Mouse (Mus musculus): ENCODE measurements around the gene Cabp2. TPM values are rescaled to one million over a fixed set of nuclear protein-coding genes. Genes with fewer than 3 reads are reported as not detected.
A peak's percentile ranks its signal among the peaks of the same experiment; 100 is the strongest.
"Not testable (repeated sequence)": the region's sequence is repeated elsewhere in the genome, so short reads cannot be mapped to it uniquely, and the experiment has no call there.

Gene Cabp2
- polyA plus RNA-seq, 1 experiment from 2014 or later: not detected

DNA sequence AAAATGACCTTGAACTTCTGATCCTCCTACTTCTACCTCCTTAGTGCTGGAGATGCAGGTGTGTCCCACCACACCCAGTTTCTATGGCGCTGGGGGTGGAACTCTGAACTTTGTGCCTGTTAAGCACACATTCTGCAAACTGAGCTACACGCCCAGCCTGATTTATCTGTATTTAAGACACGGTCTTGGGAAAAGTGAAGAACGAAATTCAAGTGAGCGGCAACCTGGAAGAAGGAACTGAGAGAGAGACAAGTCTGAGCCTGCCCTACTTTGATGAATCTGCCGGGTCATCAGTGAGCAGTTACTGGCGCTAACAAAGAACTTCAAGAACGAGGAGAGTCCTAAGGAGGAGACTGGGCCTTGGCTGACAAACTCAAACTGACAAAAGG lies 34.5 kb upstream of the Cabp2 start:
- Histone ChIP-seq H3K4me1 (0 out of 2 replicates have a peak, but pooled peaks cover 6% of the 10 kb centered on the region), H3K36me3 (replicated peaks) (no peaks in the 10 kb centered on the region), H3K4me3 (no peak overlapping the region), H3K27me3 (ENCODE audit: poor library complexity, severe bottlenecking) (no peaks in the 10 kb centered on the region), H3K9me3 (no peaks in the 10 kb centered on the region), H3K27ac (no peak overlapping the region)
- 85% methylated on average over 8 of the region's 8 CpGs for WGBS
- no peak for DNase-seq (ENCODE audit: extremely low spot score, low spot score)

DNA sequence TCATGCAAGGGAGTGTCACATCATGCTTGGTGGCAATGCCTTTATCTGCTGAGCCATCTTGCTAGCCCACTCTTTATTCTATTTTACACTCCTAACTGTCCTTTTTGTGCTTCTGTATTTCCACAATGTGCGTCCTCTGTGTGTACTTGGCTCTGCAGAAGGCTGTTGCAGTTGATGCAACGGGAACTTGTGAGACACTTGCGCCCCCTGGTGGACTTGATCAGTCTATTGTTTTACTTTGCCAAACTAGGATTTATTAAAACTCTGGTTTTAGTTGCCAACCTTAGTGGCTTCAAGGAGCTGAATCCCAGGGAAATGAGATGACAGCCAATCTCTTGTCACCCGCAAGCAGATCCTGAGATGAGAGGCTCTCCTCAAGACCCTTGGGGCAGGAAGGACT lies 33.5 kb upstream of the Cabp2 start:
- Histone ChIP-seq H3K27ac (no peak overlapping the region), H3K4me1 (0 out of 2 replicates have a peak, but pooled peaks cover 6% of the 10 kb centered on the region), H3K9me3 (no peaks in the 10 kb centered on the region), H3K4me3 (no peak overlapping the region), H3K36me3 (replicated peaks) (no peaks in the 10 kb centered on the region), H3K27me3 (ENCODE audit: poor library complexity, severe bottlenecking) (no peaks in the 10 kb centered on the region)
- 19% methylated on average over 4 of the region's 4 CpGs for WGBS
- DNase-seq (ENCODE audit: extremely low spot score, low spot score): peak; percentile 80

DNA sequence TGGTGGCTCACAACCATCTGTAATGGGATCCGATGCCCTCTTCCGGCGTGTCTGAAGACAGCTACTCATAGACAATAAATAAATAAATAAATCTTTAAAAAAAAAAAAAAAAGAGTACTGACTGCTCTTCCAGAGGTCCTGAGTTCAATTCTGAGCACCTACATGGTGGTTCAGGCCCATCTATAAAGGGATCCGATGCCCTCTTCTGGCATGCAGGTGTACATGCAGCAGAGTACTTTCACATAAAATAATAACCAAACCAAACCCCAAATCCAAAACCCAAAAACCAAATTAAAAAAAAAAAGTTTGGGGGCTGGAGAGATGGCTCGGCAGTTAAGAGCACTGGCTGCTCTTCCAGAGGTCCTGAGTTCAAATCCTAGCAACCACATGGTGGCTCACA lies 32.3 kb upstream of the Cabp2 start:
- H3K4me1 ChIP-seq; H3K27ac ChIP-seq; H3K4me3 ChIP-seq; DNase-seq (ENCODE audit: extremely low spot score, low spot score); H3K27me3 ChIP-seq (ENCODE audit: poor library complexity, severe bottlenecking); H3K9me3 ChIP-seq; H3K36me3 ChIP-seq (replicated peaks): not testable (repeated sequence)
- 84% methylated on average over 5 of the region's 5 CpGs for WGBS

DNA sequence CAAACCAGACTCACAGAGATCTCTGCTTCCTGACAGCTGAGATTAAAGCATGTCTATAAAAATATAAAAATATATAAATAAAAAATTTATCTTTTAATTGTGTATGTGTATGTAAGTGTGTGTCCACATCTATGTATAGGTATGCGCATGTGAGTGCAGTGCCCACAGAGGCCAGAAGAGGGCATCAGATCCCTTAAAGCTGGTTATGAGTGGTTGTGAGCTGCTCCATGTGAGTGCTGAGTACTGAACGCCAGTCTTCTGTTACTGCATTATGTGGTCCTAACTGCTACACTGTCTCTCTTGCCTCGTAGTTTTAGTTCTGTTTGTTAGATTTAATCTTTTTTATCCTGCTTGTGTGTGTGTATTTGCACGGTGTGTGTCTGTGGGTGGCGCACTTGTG lies 30.4 kb upstream of the Cabp2 start:
- H3K9me3 ChIP-seq: no peaks in the 10 kb centered on the region
- H3K4me1 ChIP-seq: 0 out of 2 replicates have a peak, but pooled peaks cover 3% of the 10 kb centered on the region
- H3K27me3 ChIP-seq (ENCODE audit: poor library complexity, severe bottlenecking): no peaks in the 10 kb centered on the region
- WGBS: 92% methylated on average over 5 of the region's 5 CpGs
- H3K36me3 ChIP-seq (replicated peaks): no peaks in the 10 kb centered on the region
- no peak overlapping the region for H3K4me3 ChIP-seq
- no peak for DNase-seq (ENCODE audit: extremely low spot score, low spot score)
- no peak overlapping the region for H3K27ac ChIP-seq

DNA sequence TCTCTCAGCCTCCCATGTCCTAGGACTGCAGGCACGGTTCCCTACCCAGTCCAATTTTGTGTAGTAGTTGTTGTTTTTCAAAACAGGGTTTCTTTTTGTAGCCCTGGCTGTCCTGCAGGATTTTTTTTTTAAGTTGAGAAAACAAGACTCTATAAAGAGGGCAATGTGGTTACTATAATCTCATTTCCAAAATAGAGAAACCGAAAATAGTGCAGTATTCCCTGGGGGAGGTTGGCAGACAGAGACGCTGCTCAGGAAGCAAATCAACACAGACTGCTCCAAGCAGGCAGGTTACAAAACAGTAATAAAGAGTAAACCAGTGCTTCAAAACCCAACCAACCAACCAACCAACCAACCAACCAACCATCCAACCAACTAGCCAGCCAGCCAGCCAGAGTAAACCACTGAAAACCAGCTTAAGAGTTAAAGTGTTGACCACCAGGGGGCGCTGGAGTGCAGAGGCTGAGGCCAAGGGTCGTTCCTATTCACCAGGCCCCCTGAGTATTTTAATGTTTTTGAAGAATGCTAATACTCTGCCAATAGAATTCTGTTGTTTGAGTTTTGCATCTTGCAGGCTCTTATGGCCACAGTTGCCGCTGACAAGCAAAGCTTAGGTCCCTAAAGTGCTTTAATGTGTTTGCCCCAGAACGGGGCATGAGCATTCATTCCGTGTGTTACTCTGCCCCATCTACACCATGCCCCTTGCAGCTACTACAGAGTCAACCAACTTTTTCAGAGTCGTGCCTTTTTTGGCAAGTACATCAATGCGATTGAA lies 29.4 kb upstream of the Cabp2 start:
- peak; percentile 68 for DNase-seq (ENCODE audit: extremely low spot score, low spot score)
- H3K36me3 ChIP-seq (replicated peaks): no peaks in the 10 kb centered on the region
- WGBS: 58% methylated on average over 10 of the region's 10 CpGs
- H3K4me1 ChIP-seq: 0 out of 2 replicates have a peak, but pooled peaks cover 5% of the 10 kb centered on the region
- H3K4me3 ChIP-seq: no peak overlapping the region
- no peak overlapping the region for H3K27ac ChIP-seq
- no peaks in the 10 kb centered on the region for H3K9me3 ChIP-seq
- H3K27me3 ChIP-seq (ENCODE audit: poor library complexity, severe bottlenecking): no peaks in the 10 kb centered on the region

DNA sequence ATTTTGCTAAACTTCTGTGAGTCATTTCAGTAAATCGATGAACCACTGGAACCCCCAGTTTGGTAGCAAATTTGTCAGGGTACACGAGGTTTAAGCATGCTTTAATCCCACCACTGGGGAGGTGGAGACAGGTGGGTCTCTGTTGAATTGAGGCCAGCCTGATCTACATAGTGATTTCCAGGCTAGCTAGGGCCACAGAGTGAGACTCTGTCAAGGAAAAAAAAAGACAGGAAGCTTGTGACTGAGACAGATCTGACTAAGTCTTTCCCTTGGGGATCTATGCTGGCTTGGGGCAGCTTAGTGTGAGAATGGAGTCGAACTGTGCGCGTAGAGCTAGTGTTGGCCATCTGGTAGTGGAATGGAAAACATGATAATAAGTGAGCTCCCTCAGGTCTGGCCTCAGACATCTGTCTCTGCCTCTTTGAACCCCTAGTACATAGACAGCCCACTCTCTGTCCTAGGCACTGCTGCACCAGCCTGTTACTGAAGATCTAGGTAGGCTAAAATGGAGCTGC lies 28.8 kb upstream of the Cabp2 start:
- H3K27ac ChIP-seq: no peak overlapping the region
- WGBS: 89% methylated on average over 5 of the region's 5 CpGs

DNA sequence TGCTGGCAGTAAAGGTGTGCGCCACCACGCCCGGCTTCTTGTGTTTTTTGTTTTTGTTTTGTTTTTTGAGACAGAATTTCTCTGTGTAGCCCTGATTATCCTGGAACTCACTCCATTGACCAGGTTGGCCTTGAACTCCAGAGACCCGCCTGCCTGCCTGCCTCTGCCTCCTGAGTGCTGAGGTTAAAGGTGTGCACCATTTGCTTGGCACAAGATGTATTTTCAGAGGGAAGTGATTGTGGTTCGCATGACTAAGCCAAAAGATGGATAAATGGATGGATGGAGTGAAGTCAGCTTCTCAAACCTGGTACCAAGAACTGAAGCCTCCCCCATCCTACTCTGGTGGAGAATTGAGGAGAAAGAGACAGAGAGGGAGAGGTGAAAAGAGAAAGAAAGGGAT lies 26.8 kb upstream of the Cabp2 start:
- no peak overlapping the region for H3K4me3 ChIP-seq
- H3K9me3 ChIP-seq: no peaks in the 10 kb centered on the region
- no peaks in the 10 kb centered on the region for H3K36me3 ChIP-seq (replicated peaks)
- H3K27ac ChIP-seq: no peak overlapping the region
- H3K4me1 ChIP-seq: 0 out of 2 replicates have a peak, but pooled peaks cover 6% of the 10 kb centered on the region
- no peak for DNase-seq (ENCODE audit: extremely low spot score, low spot score)
- no peaks in the 10 kb centered on the region for H3K27me3 ChIP-seq (ENCODE audit: poor library complexity, severe bottlenecking)
- WGBS: 84% methylated on average over 5 of the region's 5 CpGs

More for the DNA sequence above, 28.8 kb upstream of the Cabp2 start:
- no peaks in the 10 kb centered on the region for H3K36me3 ChIP-seq (replicated peaks)
- H3K4me3 ChIP-seq: no peak overlapping the region
- H3K9me3 ChIP-seq: no peaks in the 10 kb centered on the region
- DNase-seq (ENCODE audit: extremely low spot score, low spot score): no peak
- H3K27me3 ChIP-seq (ENCODE audit: poor library complexity, severe bottlenecking): no peaks in the 10 kb centered on the region
- H3K4me1 ChIP-seq: 0 out of 2 replicates have a peak, but pooled peaks cover 6% of the 10 kb centered on the region

DNA sequence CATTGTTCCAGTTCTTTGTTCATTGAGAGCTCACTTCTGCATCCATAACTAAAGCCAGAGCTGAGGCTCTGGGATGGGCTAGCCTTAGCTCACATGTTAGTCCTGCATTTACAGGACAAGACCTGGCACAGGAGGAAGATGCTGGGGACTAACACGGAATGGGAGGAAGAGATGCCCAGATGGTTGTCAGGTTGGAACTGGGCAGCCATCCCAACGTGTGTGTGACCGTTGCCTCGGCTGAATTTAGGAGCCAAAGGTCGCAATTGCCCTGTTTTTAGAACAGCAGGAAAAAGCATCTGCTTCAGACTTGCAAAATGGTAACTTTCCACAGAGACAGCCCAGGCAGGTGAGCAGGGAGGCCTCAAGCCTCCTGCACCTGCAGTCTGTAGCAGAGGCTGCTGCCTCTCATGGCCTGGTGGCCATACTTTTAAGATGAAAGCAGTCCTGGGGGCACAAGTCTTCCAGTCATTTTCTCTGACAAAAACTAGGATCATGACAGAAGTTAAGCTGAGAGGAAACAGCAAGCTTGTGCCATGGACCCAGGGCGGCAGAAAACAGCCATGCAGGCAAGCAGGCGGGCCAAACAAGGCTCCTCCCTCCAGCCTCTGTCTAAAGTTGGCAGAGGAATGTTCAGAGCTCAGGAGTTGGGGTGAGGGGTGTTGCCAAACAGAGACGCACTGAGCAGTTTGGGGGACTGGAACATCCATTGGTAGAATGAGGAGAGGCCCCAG lies 26.0 kb upstream of the Cabp2 start:
- H3K27ac ChIP-seq: no peak overlapping the region
- H3K4me1 ChIP-seq: 0 out of 2 replicates have a peak, but pooled peaks cover 6% of the 10 kb centered on the region
- no peaks in the 10 kb centered on the region for H3K27me3 ChIP-seq (ENCODE audit: poor library complexity, severe bottlenecking)
- 79% methylated on average over 8 of the region's 8 CpGs for WGBS
- no peak overlapping the region for H3K4me3 ChIP-seq
- no peaks in the 10 kb centered on the region for H3K36me3 ChIP-seq (replicated peaks)
- DNase-seq (ENCODE audit: extremely low spot score, low spot score): no peak
- no peaks in the 10 kb centered on the region for H3K9me3 ChIP-seq

DNA sequence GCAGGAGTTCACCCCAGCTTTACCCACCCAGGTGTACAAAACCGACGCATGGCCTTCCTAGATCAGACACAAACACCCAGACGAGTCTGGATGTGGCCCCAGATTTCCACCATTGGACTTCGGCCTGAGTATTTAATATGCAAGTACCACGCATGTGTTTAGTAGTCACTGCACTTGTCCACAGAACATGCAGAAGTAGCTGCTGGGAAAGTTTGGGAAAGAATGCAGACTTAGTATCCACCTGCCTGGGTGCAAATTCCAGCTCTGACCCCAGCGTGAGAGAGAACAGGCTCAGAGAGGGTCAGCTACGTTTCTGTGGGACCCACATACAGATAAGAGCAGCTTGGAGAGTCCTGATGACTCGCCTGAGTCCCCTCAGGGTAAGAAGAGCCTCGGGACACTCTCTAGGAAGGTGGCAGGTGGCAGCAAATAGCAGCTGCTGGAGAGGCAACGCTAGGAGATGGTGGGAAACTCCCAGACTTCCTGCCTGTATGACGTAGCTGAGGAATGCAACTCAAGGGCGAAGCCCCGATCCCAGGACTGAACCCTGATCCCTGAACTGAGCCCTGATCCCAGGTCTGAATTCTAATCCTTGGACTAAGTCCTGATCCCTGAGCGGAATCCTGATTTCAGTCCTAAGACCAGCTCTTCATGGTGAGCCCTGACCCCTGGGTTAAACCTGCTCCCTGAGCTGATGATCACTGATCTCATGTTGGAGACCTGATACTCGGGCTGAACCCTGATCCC lies 25.3 kb upstream of the Cabp2 start:
- Histone ChIP-seq H3K36me3 (replicated peaks) (no peaks in the 10 kb centered on the region), H3K9me3 (no peaks in the 10 kb centered on the region), H3K4me3 (no peak overlapping the region), H3K27ac (no peak overlapping the region), H3K4me1 (0 out of 2 replicates have a peak, but pooled peaks cover 6% of the 10 kb centered on the region), H3K27me3 (ENCODE audit: poor library complexity, severe bottlenecking) (no peaks in the 10 kb centered on the region)
- 68% methylated on average over 15 of the region's 15 CpGs for WGBS
- no peak for DNase-seq (ENCODE audit: extremely low spot score, low spot score)

DNA sequence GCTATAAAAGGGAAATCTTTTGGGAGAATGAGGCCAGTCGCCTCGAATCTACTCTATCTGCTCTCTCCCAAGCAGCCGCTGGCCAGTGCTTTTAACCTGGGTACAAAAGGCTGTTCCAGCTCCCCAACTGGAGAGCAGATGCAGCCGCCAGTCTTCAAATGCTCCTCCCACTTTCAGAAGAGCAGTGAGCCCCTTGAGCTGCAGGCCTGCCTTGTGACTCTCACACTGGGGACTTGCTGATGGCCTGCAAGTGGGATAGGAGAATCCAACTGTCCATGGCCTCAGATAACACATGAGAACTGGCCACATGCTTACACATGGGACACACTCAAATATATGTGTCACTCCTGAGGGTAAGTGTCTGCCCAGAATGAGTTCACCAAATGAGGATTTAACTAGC lies 24.7 kb upstream of the Cabp2 start:
- Histone ChIP-seq H3K27ac (no peak overlapping the region), H3K4me3 (no peak overlapping the region), H3K9me3 (no peaks in the 10 kb centered on the region), H3K4me1 (0 out of 2 replicates have a peak, but pooled peaks cover 6% of the 10 kb centered on the region), H3K36me3 (replicated peaks) (no peaks in the 10 kb centered on the region), H3K27me3 (ENCODE audit: poor library complexity, severe bottlenecking) (no peaks in the 10 kb centered on the region)
- 37% methylated on average over 4 of the region's 4 CpGs for WGBS
- DNase-seq (ENCODE audit: extremely low spot score, low spot score): no peak

DNA sequence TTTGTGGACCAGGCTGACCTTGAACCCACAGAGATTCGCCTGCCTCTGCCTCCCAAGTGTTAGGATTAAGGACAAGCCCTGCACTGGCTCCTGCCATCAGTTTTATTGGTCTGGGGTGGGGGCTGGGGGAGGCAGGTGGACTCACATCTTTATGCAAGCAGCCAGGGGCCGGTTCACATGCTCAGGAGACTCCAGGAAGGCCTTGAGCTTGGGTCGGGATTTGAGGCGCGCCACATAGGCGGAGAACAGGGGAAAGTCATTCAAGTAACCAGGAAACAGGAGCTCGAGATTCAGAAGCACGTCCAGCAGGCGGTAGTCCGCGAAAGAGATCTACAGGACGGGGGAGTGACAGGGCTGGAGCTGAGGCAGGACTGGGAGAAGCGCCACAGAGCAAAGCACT lies 24.0 kb upstream of the Cabp2 start:
- DNase-seq (ENCODE audit: extremely low spot score, low spot score): no peak
- 0 out of 2 replicates have a peak, but pooled peaks cover 6% of the 10 kb centered on the region for H3K4me1 ChIP-seq
- no peaks in the 10 kb centered on the region for H3K9me3 ChIP-seq
- no peak overlapping the region for H3K4me3 ChIP-seq
- no peak overlapping the region for H3K27ac ChIP-seq
- 87% methylated on average over 13 of the region's 13 CpGs for WGBS
- no peaks in the 10 kb centered on the region for H3K27me3 ChIP-seq (ENCODE audit: poor library complexity, severe bottlenecking)
- H3K36me3 ChIP-seq (replicated peaks): no peaks in the 10 kb centered on the region

DNA sequence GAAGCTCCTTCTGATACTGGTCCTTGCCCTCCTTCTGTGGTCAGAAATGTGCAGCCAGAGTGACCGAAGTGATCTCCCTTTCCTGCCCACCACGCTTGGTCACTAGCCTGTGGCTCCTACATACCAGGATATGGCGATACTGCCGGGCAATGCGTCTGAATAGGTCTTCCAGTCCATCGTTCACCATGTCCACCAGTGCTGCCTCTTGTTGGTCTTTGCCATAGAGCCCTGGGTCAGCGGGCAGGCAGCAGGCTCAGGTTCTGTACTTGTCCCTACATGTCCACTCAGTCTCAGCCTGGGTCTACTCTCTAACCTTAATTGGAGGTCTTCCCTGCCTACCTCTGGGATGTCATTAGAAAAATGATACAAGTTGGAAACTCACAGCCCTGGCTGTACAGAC lies 23.4 kb upstream of the Cabp2 start:
- 94% methylated on average over 7 of the region's 7 CpGs for WGBS
- Histone ChIP-seq H3K27ac (no peak overlapping the region), H3K36me3 (replicated peaks) (no peaks in the 10 kb centered on the region), H3K27me3 (ENCODE audit: poor library complexity, severe bottlenecking) (no peaks in the 10 kb centered on the region), H3K9me3 (no peaks in the 10 kb centered on the region), H3K4me3 (no peak overlapping the region), H3K4me1 (0 out of 2 replicates have a peak, but pooled peaks cover 6% of the 10 kb centered on the region)
- no peak for DNase-seq (ENCODE audit: extremely low spot score, low spot score)
